Mouse (Mus musculus): Measurements from ENCODE around the gene Ttll5. TPM values are rescaled to one million over a fixed set of nuclear protein-coding genes. Genes with fewer than 3 reads are reported as not detected.

The Ttll5 gene
- 10.2 and 23.9 TPM in 2 replicates for total RNA-seq (2014; rRNA removed)
- polyA plus RNA-seq (2015; fragmentation: Nextera tagmentation; extraction: Ambion mirVana) = 10.4 and 12.2 TPM in 2 replicates

DNA sequence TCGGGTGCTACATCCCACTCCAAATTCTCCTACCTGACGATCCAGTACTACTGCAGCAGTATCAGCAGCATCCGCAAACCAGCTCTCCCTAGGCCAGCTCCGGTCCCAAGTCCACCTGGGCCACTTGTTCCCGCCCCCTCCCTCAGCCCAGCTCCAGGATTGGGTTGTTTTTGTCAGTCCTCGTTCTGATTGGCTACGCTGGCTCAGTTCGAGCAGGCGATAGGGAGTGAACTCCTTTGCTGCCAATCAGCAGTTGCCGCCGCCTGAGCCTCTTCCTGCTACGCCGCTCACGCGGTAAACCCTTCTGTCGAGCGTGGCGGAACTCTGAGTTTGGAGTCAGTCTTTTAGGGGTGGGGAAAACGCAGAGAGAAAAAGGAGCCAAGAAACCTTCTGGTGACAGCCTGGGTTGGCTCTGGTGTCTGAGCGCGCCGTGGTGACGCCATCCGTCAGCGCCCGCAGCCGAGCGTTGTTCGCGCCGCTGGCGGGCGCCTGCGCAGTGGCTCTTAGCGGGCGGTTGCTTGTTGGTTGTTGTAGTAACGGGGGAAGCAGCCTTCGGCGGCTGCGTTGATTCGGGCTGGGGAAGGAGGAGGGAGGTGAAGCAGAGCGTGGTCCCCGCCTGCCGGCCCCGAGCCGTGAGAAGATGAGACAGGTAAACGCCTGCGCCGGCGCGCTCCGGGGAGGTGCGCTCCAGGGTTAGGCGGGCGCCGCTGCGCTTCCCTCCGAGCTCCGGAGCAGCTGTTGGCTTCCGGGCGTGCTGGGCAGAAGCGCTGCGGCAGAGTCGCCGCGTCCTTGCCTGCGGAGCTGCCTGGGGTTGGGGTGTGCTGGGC, at the start of gene Ttll5, which contains the start of gene Erg28:
Gene Ttll5, plus strand, starts transcription at position 222 of the 827 bp plus-strand sequence.
Gene Erg28, minus strand, starts transcription at position 113 of the 827 bp plus-strand sequence.
- peak; percentile 97 for DNase-seq (ENCODE audit: low spot score)
- peak; percentile 98 for ATAC-seq
- H3K4me3 ChIP-seq (ENCODE audit: low read length) = peak within 1 kb of the TSS; percentile 55
- peak within 1 kb of the TSS; percentile 81 for H3K4me2 ChIP-seq (ENCODE audit: low read depth, low read length)
- H3K36me3 ChIP-seq (ENCODE audit: insufficient read depth, low read length) = peaks cover 18% of the 10 kb centered on the region
- H3K9ac ChIP-seq (replicated peaks; ENCODE audit: low read length) = peak within 1 kb of the TSS; percentile 81
- no peaks in the 10 kb centered on the region for H3K9me3 ChIP-seq (ENCODE audit: low read length)
- H3K27me3 ChIP-seq (ENCODE audit: insufficient read depth, low read length) = no peaks in the 10 kb centered on the region
- H3K27ac ChIP-seq = peak within 1 kb of the TSS; percentile 92
- H3K4me1 ChIP-seq (ENCODE audit: insufficient read depth, low read length) = peaks cover 5% of the 10 kb centered on the region; the same call in 1 of the 2 replicates
- no peak for TF ChIP-seq CTCF (IDR thresholded peaks at IDR 0.05; ENCODE audit: low read depth)
- under 1% methylated on average over 67 of the region's 67 CpGs for WGBS

DNA sequence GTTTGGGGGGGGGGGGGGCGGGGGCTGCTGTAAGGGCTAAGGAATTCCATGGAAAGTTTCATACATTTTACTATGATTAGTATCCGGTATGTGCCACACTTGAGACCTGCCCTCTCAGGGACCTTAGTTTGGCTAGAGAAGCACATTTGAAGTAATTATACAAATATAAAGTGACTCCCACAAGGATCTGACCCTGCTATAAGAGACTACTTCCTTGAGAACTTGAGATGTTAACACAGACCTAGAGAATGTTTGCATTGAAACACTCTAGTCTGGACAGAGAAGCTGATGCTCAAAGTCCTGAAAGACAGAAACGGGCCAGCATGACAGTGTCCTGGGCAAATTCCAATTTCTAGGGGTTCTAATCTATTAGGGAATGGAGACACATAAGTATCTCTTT, 45.5 kb upstream of the Ttll5 start:
- no peak overlapping the region for H3K4me3 ChIP-seq (ENCODE audit: low read length)
- 84% methylated on average over 2 of the region's 3 CpGs for WGBS
- H3K27me3 ChIP-seq (ENCODE audit: insufficient read depth, low read length) = no peaks in the 10 kb centered on the region
- H3K9me3 ChIP-seq (ENCODE audit: low read length) = no peaks in the 10 kb centered on the region
- no peak overlapping the region for H3K9ac ChIP-seq (replicated peaks; ENCODE audit: low read length)
- H3K4me2 ChIP-seq (ENCODE audit: low read depth, low read length) = no peak overlapping the region
- no peak for ATAC-seq
- no peak for TF ChIP-seq CTCF (IDR thresholded peaks at IDR 0.05; ENCODE audit: low read depth)
- no peak for DNase-seq (ENCODE audit: low spot score)
- H3K4me1 ChIP-seq (ENCODE audit: insufficient read depth, low read length) = no peaks in the 10 kb centered on the region
- H3K36me3 ChIP-seq (ENCODE audit: insufficient read depth, low read length) = no peaks in the 10 kb centered on the region
- H3K27ac ChIP-seq = no peak overlapping the region

DNA sequence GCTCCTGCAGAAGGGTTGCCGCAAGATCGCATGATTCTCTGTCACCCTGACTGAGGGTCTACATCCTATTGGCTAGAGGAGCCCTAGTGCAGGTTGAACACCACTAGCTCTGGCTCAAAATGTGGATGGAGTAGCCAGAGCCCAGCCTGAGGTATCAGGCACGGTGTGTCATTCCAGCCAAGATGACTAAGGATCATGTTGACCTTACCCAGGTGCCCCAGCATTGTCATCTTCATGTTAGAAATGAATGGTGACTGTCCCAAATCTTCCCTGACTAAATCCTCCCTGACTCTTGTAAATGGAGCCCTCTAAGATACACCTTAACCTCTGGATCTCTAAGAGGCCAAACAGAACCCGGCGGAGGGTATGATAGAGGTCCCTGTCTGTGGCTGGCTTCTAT, 44.8 kb upstream of the Ttll5 start:
- Histone ChIP-seq H3K27ac (no peak overlapping the region), H3K9me3 (ENCODE audit: low read length) (no peaks in the 10 kb centered on the region), H3K4me2 (ENCODE audit: low read depth, low read length) (no peak overlapping the region), H3K4me1 (ENCODE audit: insufficient read depth, low read length) (no peaks in the 10 kb centered on the region), H3K9ac (replicated peaks; ENCODE audit: low read length) (no peak overlapping the region), H3K27me3 (ENCODE audit: insufficient read depth, low read length) (no peaks in the 10 kb centered on the region), H3K4me3 (ENCODE audit: low read length) (no peak overlapping the region), H3K36me3 (ENCODE audit: insufficient read depth, low read length) (no peaks in the 10 kb centered on the region)
- 93% methylated on average over 5 of the region's 5 CpGs for WGBS
- no peak for TF ChIP-seq CTCF (IDR thresholded peaks at IDR 0.05; ENCODE audit: low read depth)
- ATAC-seq = no peak
- DNase-seq (ENCODE audit: low spot score) = no peak

DNA sequence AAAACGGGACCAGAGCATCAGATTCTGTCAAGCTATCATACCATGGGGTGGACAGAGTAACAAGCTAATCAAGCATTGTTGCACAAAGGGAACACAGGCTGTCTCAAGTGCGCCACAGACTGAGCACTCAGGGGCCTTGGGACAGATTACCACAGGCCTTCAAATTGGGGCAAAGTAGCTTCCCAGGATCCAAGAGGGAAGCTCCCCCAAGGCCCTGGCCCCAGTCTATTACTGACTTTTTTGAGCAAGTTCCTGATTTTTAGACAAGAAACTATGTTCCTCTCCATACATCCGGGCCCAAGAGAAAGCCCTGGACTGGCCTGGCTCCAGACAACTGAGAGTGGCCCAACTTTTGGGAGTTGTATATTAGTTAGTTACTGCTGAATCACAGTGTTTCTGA, 42.9 kb upstream of the Ttll5 start:
- TF ChIP-seq CTCF (IDR thresholded peaks at IDR 0.05; ENCODE audit: low read depth) = no peak
- no peak overlapping the region for H3K4me2 ChIP-seq (ENCODE audit: low read depth, low read length)
- no peak for DNase-seq (ENCODE audit: low spot score)
- no peak overlapping the region for H3K27ac ChIP-seq
- H3K9me3 ChIP-seq (ENCODE audit: low read length) = no peaks in the 10 kb centered on the region
- no peaks in the 10 kb centered on the region for H3K4me1 ChIP-seq (ENCODE audit: insufficient read depth, low read length)
- no peak overlapping the region for H3K9ac ChIP-seq (replicated peaks; ENCODE audit: low read length)
- ATAC-seq = no peak
- no peaks in the 10 kb centered on the region for H3K27me3 ChIP-seq (ENCODE audit: insufficient read depth, low read length)
- H3K36me3 ChIP-seq (ENCODE audit: insufficient read depth, low read length) = no peaks in the 10 kb centered on the region
- WGBS = 81% methylated on average over 3 of the region's 3 CpGs
- no peak overlapping the region for H3K4me3 ChIP-seq (ENCODE audit: low read length)

DNA sequence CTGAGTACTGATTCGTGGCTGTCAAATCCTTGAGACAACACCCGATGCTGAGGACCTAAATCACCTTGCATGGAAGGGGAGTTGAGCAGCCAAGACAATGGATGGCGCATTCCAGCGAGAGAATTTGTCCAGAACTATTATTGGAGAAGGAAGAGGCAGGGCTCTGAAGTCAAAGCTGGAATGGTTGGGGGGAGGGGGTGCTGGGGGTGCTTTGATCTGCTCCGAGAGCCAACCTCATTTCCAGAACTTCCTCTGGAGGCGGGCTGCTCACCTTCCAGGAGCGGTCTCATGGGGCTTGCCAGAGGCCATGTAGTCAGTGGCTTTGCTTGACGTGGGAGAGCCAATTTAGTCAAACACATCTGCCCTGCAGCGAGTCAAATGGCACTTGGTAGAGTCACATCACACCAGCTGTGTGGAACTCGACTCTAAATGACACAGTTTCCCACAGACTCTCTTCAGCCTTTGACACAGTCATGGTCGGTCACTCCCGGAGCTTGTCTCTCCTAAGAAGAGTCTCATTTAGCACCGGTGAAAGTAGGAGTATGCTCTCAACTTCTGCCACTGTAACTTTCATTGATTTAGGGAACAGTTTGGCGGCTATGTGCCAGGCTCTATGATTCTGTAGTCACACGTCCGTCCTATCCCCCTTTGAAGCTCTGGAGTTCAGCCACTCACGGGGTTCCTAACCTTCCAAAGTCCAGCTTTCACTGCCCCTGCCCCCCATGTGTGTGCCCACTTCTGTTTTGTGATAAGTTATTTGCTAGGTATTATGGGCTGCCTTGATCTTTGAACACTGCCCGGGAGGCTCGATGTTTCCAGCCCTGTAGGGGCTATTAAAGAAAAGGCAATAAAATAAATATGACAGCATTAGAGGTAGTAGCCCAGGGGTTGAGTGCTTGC, 39.3 kb upstream of the Ttll5 start:
- ATAC-seq (no peak), DNase-seq (ENCODE audit: low spot score) (no peak)
- H3K9me3 ChIP-seq (ENCODE audit: low read length) = no peaks in the 10 kb centered on the region
- H3K27ac ChIP-seq = no peak overlapping the region
- no peak overlapping the region for H3K4me2 ChIP-seq (ENCODE audit: low read depth, low read length)
- H3K4me3 ChIP-seq (ENCODE audit: low read length) = no peak overlapping the region
- H3K36me3 ChIP-seq (ENCODE audit: insufficient read depth, low read length) = no peaks in the 10 kb centered on the region
- no peak overlapping the region for H3K9ac ChIP-seq (replicated peaks; ENCODE audit: low read length)
- no peak for TF ChIP-seq CTCF (IDR thresholded peaks at IDR 0.05; ENCODE audit: low read depth)
- 77% methylated on average over 19 of the region's 19 CpGs for WGBS
- H3K27me3 ChIP-seq (ENCODE audit: insufficient read depth, low read length) = no peaks in the 10 kb centered on the region
- H3K4me1 ChIP-seq (ENCODE audit: insufficient read depth, low read length) = no peaks in the 10 kb centered on the region

DNA sequence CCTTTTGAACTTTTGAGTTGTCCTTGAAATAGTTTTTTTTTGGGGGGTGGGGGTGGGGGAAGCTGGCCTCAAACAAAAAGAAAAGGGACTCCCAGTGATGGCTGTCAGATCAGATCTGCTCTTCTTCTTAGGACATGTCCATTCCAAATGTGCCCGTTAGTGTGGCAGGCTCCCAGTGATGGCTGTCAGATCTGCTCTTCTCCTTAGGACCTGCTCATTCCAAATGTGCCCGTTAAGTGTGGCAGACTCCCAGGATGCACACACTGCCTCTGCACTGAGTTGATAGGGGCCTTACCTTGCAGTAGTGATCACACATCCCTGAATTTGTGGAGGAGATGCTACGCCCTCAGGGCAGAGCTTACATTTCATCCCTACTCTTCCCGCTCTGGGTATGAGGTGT, 32.3 kb upstream of the Ttll5 start:
- Histone ChIP-seq H3K27me3 (ENCODE audit: insufficient read depth, low read length) (no peaks in the 10 kb centered on the region), H3K9me3 (ENCODE audit: low read length) (no peaks in the 10 kb centered on the region), H3K4me3 (ENCODE audit: low read length) (no peak overlapping the region), H3K27ac (no peak overlapping the region), H3K4me2 (ENCODE audit: low read depth, low read length) (no peak overlapping the region), H3K9ac (replicated peaks; ENCODE audit: low read length) (no peak overlapping the region), H3K36me3 (ENCODE audit: insufficient read depth, low read length) (no peaks in the 10 kb centered on the region), H3K4me1 (ENCODE audit: insufficient read depth, low read length) (no peaks in the 10 kb centered on the region)
- ATAC-seq (no peak), DNase-seq (ENCODE audit: low spot score) (no peak)
- no peak for TF ChIP-seq CTCF (IDR thresholded peaks at IDR 0.05; ENCODE audit: low read depth)
- 73% methylated on average over 4 of the region's 4 CpGs for WGBS

Measured in hindbrain, postnatal 0 days (tissue).